Mouse (Mus musculus) G1E (cell line): ENCODE measurements at regions not wholly inside any gene's neighbourhood (a gene's known extent, or its start where the extent isn't known, plus 50 kb on each side); places are given as distances from the start of the nearest gene placed in this dataset.

ENCODE experiments used
- ATAC-seq: 2 replicates; pipeline ENCODE4 v1.8.0; 2016; ENCODE audit warnings: mild to moderate bottlenecking; ENCODE audit not compliant: insufficient number of reproducible peaks, poor library complexity, low FRiP score, severe bottlenecking; ENCODE audit errors: extremely low read depth
- DNase-seq: peaks from one replicate; pipeline ENCODE4 v3.0.0; 2012; ENCODE audit warnings: low spot score
- H3K27me3 ChIP-seq: 2 replicates; pipeline ENCODE4 v1.6.1; 2012; ENCODE audit warnings: mild to moderate bottlenecking, low read length, inconsistent platforms; ENCODE audit not compliant: insufficient read depth
- H3K36me3 ChIP-seq: replicated peaks from 2 replicates; pipeline ENCODE3; 2012; ENCODE audit warnings: mild to moderate bottlenecking, inconsistent platforms
- H3K4me1 ChIP-seq: 2 replicates; pipeline ENCODE4 v1.6.1; 2012; ENCODE audit warnings: low read depth, low read length, inconsistent platforms, mixed read lengths; ENCODE audit not compliant: insufficient read depth
- H3K4me3 ChIP-seq: 2 replicates; pipeline ENCODE4 v1.5.1; 2012; ENCODE audit warnings: low read depth, mild to moderate bottlenecking, inconsistent platforms, low read length, moderate library complexity, mixed read lengths
- H3K9me3 ChIP-seq: replicated peaks from 2 replicates; pipeline ENCODE4 v1.6.1; 2012; ENCODE audit warnings: inconsistent platforms
- CTCF ChIP-seq: IDR thresholded peaks from 2 replicates; pipeline ENCODE4 v1.5.1; 2012; ENCODE audit warnings: low read depth, low read length, inconsistent platforms, mixed read lengths
- GATA1 ChIP-seq: IDR thresholded peaks from 2 replicates; pipeline ENCODE4 v1.6.1; 2012; ENCODE audit warnings: borderline replicate concordance, low read length, inconsistent platforms, mixed read lengths
- GATA2 ChIP-seq: IDR thresholded peaks from 2 replicates; pipeline ENCODE4 v1.6.1; 2012; ENCODE audit warnings: low read depth, low read length, inconsistent platforms, borderline replicate concordance
- POLR2AphosphoS5 ChIP-seq: IDR thresholded peaks from 2 replicates; pipeline ENCODE4 v1.6.1; 2012; ENCODE audit warnings: low read depth, low read length, inconsistent platforms; ENCODE audit not compliant: insufficient replicate concordance
- TAL1 ChIP-seq: conservative IDR thresholded peaks from 2 replicates; pipeline ENCODE4 v1.6.1; 2012; ENCODE audit warnings: low read depth, low read length, inconsistent platforms, mixed read lengths

- H3K4me1 ChIP-seq = no peaks in the 10 kb centered on the region
- no peaks in the 10 kb centered on the region for H3K27me3 ChIP-seq
- H3K4me3 ChIP-seq = no peak overlapping the region
- peaks cover 16% of the 10 kb centered on the region for H3K9me3 ChIP-seq
- TF ChIP-seq GATA2 (no peak), CTCF (no peak), GATA1 (no peak), TAL1 (no peak)
- H3K36me3 ChIP-seq = no peaks in the 10 kb centered on the region
- ATAC-seq (no peak), DNase-seq (no peak)
Observed at GRCm38 (mm10) chr5:51922494-51922893, 267.8 kb downstream of the Dhx15 start.

GRCm38 (mm10) chr5:51917812-51918448 lies 272.4 kb downstream of the Dhx15 start:
- no peaks in the 10 kb centered on the region for H3K36me3 ChIP-seq
- peaks cover 12% of the 10 kb centered on the region for H3K9me3 ChIP-seq
- H3K27me3 ChIP-seq = no peaks in the 10 kb centered on the region
- ATAC-seq (no peak), DNase-seq (no peak)
- no peak for TF ChIP-seq GATA2
- no peak for TF ChIP-seq POLR2AphosphoS5
- no peak for TF ChIP-seq GATA1
- no peak for TF ChIP-seq TAL1
- TF ChIP-seq CTCF = no peak
- no peak overlapping the region for H3K4me3 ChIP-seq
- no peaks in the 10 kb centered on the region for H3K4me1 ChIP-seq

GRCm38 (mm10) chr5:51914731-51915130 lies 275.6 kb downstream of the Dhx15 start:
- no peaks in the 10 kb centered on the region for H3K4me1 ChIP-seq
- ATAC-seq (no peak), DNase-seq (no peak)
- no peak overlapping the region for H3K4me3 ChIP-seq
- H3K9me3 ChIP-seq = peaks cover 9% of the 10 kb centered on the region
- no peaks in the 10 kb centered on the region for H3K27me3 ChIP-seq
- H3K36me3 ChIP-seq = no peaks in the 10 kb centered on the region
- no peak for TF ChIP-seq GATA1
- TF ChIP-seq TAL1 = no peak
- no peak for TF ChIP-seq CTCF
- TF ChIP-seq GATA2 = no peak
- TF ChIP-seq POLR2AphosphoS5 = no peak

GRCm38 (mm10) chr5:51908861-51909260 lies 281.5 kb downstream of the Dhx15 start:
- Histone ChIP-seq H3K4me3 (no peak overlapping the region), H3K4me1 (no peaks in the 10 kb centered on the region), H3K27me3 (no peaks in the 10 kb centered on the region), H3K9me3 (peaks cover 16% of the 10 kb centered on the region), H3K36me3 (no peaks in the 10 kb centered on the region)
- DNase-seq (no peak), ATAC-seq (no peak)
- TF ChIP-seq TAL1 (no peak), GATA1 (no peak), POLR2AphosphoS5 (no peak), GATA2 (no peak), CTCF (no peak)

- DNase-seq (no peak), ATAC-seq (no peak)
- Histone ChIP-seq H3K36me3 (no peaks in the 10 kb centered on the region), H3K27me3 (no peaks in the 10 kb centered on the region), H3K9me3 (peaks cover 23% of the 10 kb centered on the region), H3K4me3 (no peak overlapping the region), H3K4me1 (no peaks in the 10 kb centered on the region)
- TF ChIP-seq POLR2AphosphoS5 = no peak
- TF ChIP-seq GATA2 = no peak
- TF ChIP-seq CTCF = no peak
- no peak for TF ChIP-seq GATA1
- no peak for TF ChIP-seq TAL1
Observed at GRCm38 (mm10) chr5:51906315-51907109, 283.8 kb downstream of the Dhx15 start.

- TF ChIP-seq CTCF = no peak
- no peak for TF ChIP-seq POLR2AphosphoS5
- no peak for TF ChIP-seq GATA1
- TF ChIP-seq TAL1 = no peak
- no peak for TF ChIP-seq GATA2
- Histone ChIP-seq H3K4me3 (no peak overlapping the region), H3K4me1 (no peaks in the 10 kb centered on the region), H3K36me3 (no peaks in the 10 kb centered on the region), H3K27me3 (no peaks in the 10 kb centered on the region), H3K9me3 (peaks cover 15% of the 10 kb centered on the region; the same call in 1 of the 2 replicates)
- ATAC-seq (no peak), DNase-seq (no peak)
Observed at GRCm38 (mm10) chr5:51894159-51894558, 296.2 kb downstream of the Dhx15 start.
